Mouse (Mus musculus) olfactory bulb, adult 2 months (tissue): ENCODE data around the gene Avpr2.

ENCODE experiments used
- CTCF ChIP-seq: fragments of 200-500 bp; IDR thresholded peaks from 2 replicates; pipeline ENCODE4 v1.5.1; 2012; ENCODE audit warnings: low read depth, mild to moderate bottlenecking, low read length, moderate library complexity; ENCODE audit not compliant: insufficient read depth
- POLR2A ChIP-seq: fragments of 200-500 bp; IDR thresholded peaks from 2 replicates; pipeline ENCODE4 v1.6.1; 2012; ENCODE audit warnings: mild to moderate bottlenecking, low read depth, low read length, moderate library complexity; ENCODE audit not compliant: insufficient read depth

GRCm38 (mm10) chrX:73871956-73872355 lies 19.9 kb upstream of the Avpr2 start:
- TF ChIP-seq POLR2A, result no peak
- no peak for TF ChIP-seq CTCF
